Mouse (Mus musculus): Measurements from ENCODE around the gene Kat6b.

The Kat6b gene

GRCm38 (mm10) chr14:21703255-21703654 is 222.0 kb downstream of the Kat6b start:
- in situ Hi-C loops (cut with MboI, MseI): no loop called here

GRCm38 (mm10) chr14:21705462-21705861 is 224.2 kb downstream of the Kat6b start:
- in situ Hi-C loops (cut with MboI, MseI): no loop called here

- in situ Hi-C loops (cut with MboI, MseI): no loop called here
Measured at GRCm38 (mm10) chr14:21706759-21707571, 225.7 kb downstream of the Kat6b start.

GRCm38 (mm10) chr14:21709545-21709944 is 228.3 kb downstream of the Kat6b start:
- in situ Hi-C loops (cut with MboI, MseI): no loop called here

- in situ Hi-C loops (cut with MboI, MseI): no loop called here
Measured at GRCm38 (mm10) chr14:21711231-21711630, 230.0 kb downstream of the Kat6b start.

- in situ Hi-C loops (cut with MboI, MseI): no loop called here
Measured at GRCm38 (mm10) chr14:21714486-21714885, 233.3 kb downstream of the Kat6b start, which contains the start of gene Dupd1. Dupd1 (minus strand) TSS chr14:21714576.

- in situ Hi-C loops (cut with MboI, MseI): loop anchor here (10.0 kb wide), 1 partner anchor 965 kb away; no protein-coding TSS in a partner anchor
Measured at GRCm38 (mm10) chr14:21719646-21720383, 238.6 kb downstream of the Kat6b start.

GRCm38 (mm10) chr14:21720430-21721205 is 239.4 kb downstream of the Kat6b start:
- in situ Hi-C loops (cut with MboI, MseI): loop anchor here (10.0 kb wide), 1 partner anchor 966 kb away; no protein-coding TSS in a partner anchor

Data from regulatory T cell (primary cell).